Mouse (Mus musculus) lung, postnatal 0 days (tissue): Measurements from ENCODE around the gene Actn2. TPM values are rescaled to one million over a fixed set of nuclear protein-coding genes. Genes with fewer than 3 reads are reported as not detected.

Experiments
- ATAC-seq: fragments of 200-750 bp; cut with Nextera tagmentation; 2 replicates; pipeline ENCODE4 v1.8.0; 2017; ENCODE audit warnings: moderate library complexity
- DNase-seq: peaks from one replicate; pipeline ENCODE4 v3.0.0-alpha.2; 2016; ENCODE audit warnings: low spot score
- H3K27ac ChIP-seq: fragments of 300-500 bp; sonication (generic); 2 replicates; pipeline ENCODE4 v1.5.1; 2014; ENCODE audit warnings: antibody characterized with exemption, mild to moderate bottlenecking, low read length, mixed read lengths
- H3K27me3 ChIP-seq: fragments of 300-500 bp; sonication (generic); replicated peaks from 2 replicates; pipeline ENCODE4 v1.6.1; 2014; ENCODE audit warnings: low read length, mixed read lengths; ENCODE audit not compliant: insufficient read depth
- H3K36me3 ChIP-seq: fragments of 300-500 bp; sonication (generic); 2 replicates; pipeline ENCODE4 v1.6.1; 2014; ENCODE audit warnings: low read length, mixed read lengths; ENCODE audit not compliant: insufficient read depth
- H3K4me1 ChIP-seq: fragments of 300-500 bp; sonication (generic); 2 replicates; pipeline ENCODE4 v1.6.1; 2014; ENCODE audit warnings: antibody characterized with exemption, low read depth, low read length, mixed read lengths; ENCODE audit not compliant: insufficient read depth
- H3K4me2 ChIP-seq: fragments of 300-500 bp; sonication (generic); replicated peaks from 2 replicates; pipeline ENCODE4 v1.6.1; 2014; ENCODE audit warnings: low read depth, mild to moderate bottlenecking, low read length, moderate library complexity, mixed read lengths
- H3K4me3 ChIP-seq: fragments of 300-500 bp; sonication (generic); 2 replicates; pipeline ENCODE4 v1.5.1; 2014; ENCODE audit warnings: low read depth, low read length
- H3K9ac ChIP-seq: fragments of 300-500 bp; sonication (generic); replicated peaks from 2 replicates; pipeline ENCODE4 v1.6.1; 2014; ENCODE audit warnings: low read depth, mild to moderate bottlenecking
- H3K9me3 ChIP-seq: fragments of 300-500 bp; sonication (generic); 2 replicates; pipeline ENCODE4 v1.6.1; 2016; ENCODE audit warnings: low read length, mixed read lengths
- CTCF ChIP-seq: IDR thresholded peaks from 2 replicates; pipeline ENCODE4 v1.5.1; 2016; ENCODE audit warnings: antibody characterized with exemption, mild to moderate bottlenecking
- EP300 ChIP-seq: IDR thresholded peaks from 2 replicates; pipeline ENCODE4 v1.6.1; 2016; ENCODE audit warnings: antibody characterized with exemption, mild to moderate bottlenecking, control low read depth
- WGBS: fragments of 180-500 bp; shearing (Covaris S2); extraction: QIAGEN DNeasy Blood & Tissue Kit; methylation state at CpG from one replicate; pipeline ENCODE4 v1.1.7; 2014; 5-methylcytosine and 5-hydroxymethylcytosine counted together
- polyA plus RNA-seq: library from polyadenylated mRNA; unstranded; fragments of >200 nt; fragmentation: Nextera tagmentation; extraction: Ambion mirVana; gene quantifications from 2 replicates; pipeline ENCODE4 v1.2.1, GENCODE M21; 2015

Gene Actn2
- polyA plus RNA-seq, 1 experiment from 2014 or later, result 16.1 TPM

- no peak overlapping the region for H3K4me3 ChIP-seq
- H3K9ac ChIP-seq, result no peak overlapping the region
- H3K4me2 ChIP-seq, result no peak overlapping the region
- TF ChIP-seq CTCF (no peak), EP300 (no peak)
- WGBS, result 80% methylated on average over 4 of the region's 4 CpGs
- H3K4me1 ChIP-seq, result no peaks in the 10 kb centered on the region
- no peak overlapping the region for H3K27ac ChIP-seq
- H3K9me3 ChIP-seq, result no peaks in the 10 kb centered on the region
- ATAC-seq, result no peak
- no peak for DNase-seq
- no peaks in the 10 kb centered on the region for H3K36me3 ChIP-seq
- no peaks in the 10 kb centered on the region for H3K27me3 ChIP-seq
These were observed 66.3 kb downstream of the Actn2 start for GRCm38 (mm10) chr13:12274220-12274619.

GRCm38 (mm10) chr13:12272953-12273352 lies 67.6 kb downstream of the Actn2 start:
- Histone ChIP-seq H3K27ac (no peak overlapping the region), H3K36me3 (no peaks in the 10 kb centered on the region), H3K4me1 (no peaks in the 10 kb centered on the region), H3K27me3 (no peaks in the 10 kb centered on the region), H3K9me3 (no peaks in the 10 kb centered on the region), H3K4me2 (no peak overlapping the region), H3K9ac (no peak overlapping the region), H3K4me3 (no peak overlapping the region)
- WGBS, result 46% methylated on average over 3 of the region's 3 CpGs
- TF ChIP-seq CTCF (peak; percentile 77), EP300 (no peak)
- ATAC-seq (no peak), DNase-seq (peak; percentile 34)

- H3K36me3 ChIP-seq, result no peaks in the 10 kb centered on the region
- H3K27ac ChIP-seq, result no peak overlapping the region
- no peaks in the 10 kb centered on the region for H3K4me1 ChIP-seq
- H3K9me3 ChIP-seq, result no peaks in the 10 kb centered on the region
- no peak overlapping the region for H3K9ac ChIP-seq
- DNase-seq (no peak), ATAC-seq (no peak)
- 86% methylated on average over 3 of the region's 3 CpGs for WGBS
- H3K4me2 ChIP-seq, result no peak overlapping the region
- TF ChIP-seq CTCF, result no peak
- no peak for TF ChIP-seq EP300
- H3K27me3 ChIP-seq, result no peaks in the 10 kb centered on the region
- no peak overlapping the region for H3K4me3 ChIP-seq
These were observed 72.6 kb downstream of the Actn2 start for GRCm38 (mm10) chr13:12267971-12268370.

GRCm38 (mm10) chr13:12267097-12267496 lies 73.5 kb downstream of the Actn2 start:
- peak; percentile 18; the same call in 1 of the 2 replicates for TF ChIP-seq CTCF
- no peak for TF ChIP-seq EP300
- Histone ChIP-seq H3K9me3 (no peaks in the 10 kb centered on the region), H3K4me3 (no peak overlapping the region), H3K27ac (no peak overlapping the region), H3K4me1 (no peaks in the 10 kb centered on the region), H3K4me2 (no peak overlapping the region), H3K9ac (no peak overlapping the region), H3K27me3 (no peaks in the 10 kb centered on the region), H3K36me3 (no peaks in the 10 kb centered on the region)
- ATAC-seq (no peak), DNase-seq (no peak)
- 36% methylated on average over 3 of the region's 3 CpGs for WGBS

- Histone ChIP-seq H3K4me2 (no peak overlapping the region), H3K4me3 (no peak overlapping the region), H3K9me3 (no peaks in the 10 kb centered on the region), H3K36me3 (no peaks in the 10 kb centered on the region), H3K9ac (no peak overlapping the region), H3K27ac (no peak overlapping the region), H3K27me3 (no peaks in the 10 kb centered on the region), H3K4me1 (no peaks in the 10 kb centered on the region)
- ATAC-seq (no peak), DNase-seq (no peak)
- TF ChIP-seq CTCF (no peak), EP300 (no peak)
- WGBS, result 70% methylated on average over 6 of the region's 6 CpGs
These were observed 76.6 kb downstream of the Actn2 start for GRCm38 (mm10) chr13:12263996-12264395.

- H3K4me1 ChIP-seq, result 0 out of 2 replicates have a peak, but pooled peaks cover under 1% of the 10 kb centered on the region
- no peak overlapping the region for H3K4me2 ChIP-seq
- no peak overlapping the region for H3K27ac ChIP-seq
- H3K9ac ChIP-seq, result no peak overlapping the region
- no peaks in the 10 kb centered on the region for H3K27me3 ChIP-seq
- no peak for ATAC-seq
- H3K9me3 ChIP-seq, result no peaks in the 10 kb centered on the region
- H3K4me3 ChIP-seq, result no peak overlapping the region
- DNase-seq, result peak; percentile 10
- no peaks in the 10 kb centered on the region for H3K36me3 ChIP-seq
- no peak for TF ChIP-seq EP300
- peak; percentile 50 for TF ChIP-seq CTCF
These were observed 79.1 kb downstream of the Actn2 start for GRCm38 (mm10) chr13:12261505-12261904.
